Comparison of ENCODE assay signal across 8 mouse cellular contexts in the genomic region with DNA sequence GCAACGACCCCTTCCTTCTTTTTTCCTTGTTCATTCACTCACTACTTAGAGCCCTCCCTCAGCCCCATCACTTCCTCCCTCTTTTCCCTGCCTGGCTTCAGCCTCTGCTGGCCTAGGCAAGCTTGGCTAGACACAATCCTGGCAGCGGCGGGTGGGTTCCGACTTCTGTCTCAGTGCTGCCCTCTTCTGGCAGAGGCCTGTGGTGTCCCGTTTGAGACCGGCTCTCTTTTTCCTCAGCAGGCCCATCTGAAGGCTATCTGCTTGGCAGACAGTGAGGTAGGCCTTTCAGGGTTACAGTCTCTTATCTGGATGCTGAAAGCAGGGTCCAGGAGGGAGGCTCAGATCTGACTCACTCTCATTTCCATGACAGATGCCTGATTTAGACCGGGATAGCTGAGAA. TPM values are rescaled to one million over a fixed set of nuclear protein-coding genes. Genes with fewer than 3 reads are reported as not detected.
A peak's percentile ranks its signal among the peaks of the same experiment; 100 is the strongest.
DNase-seq lines count a peak whose midpoint lies in the region; ATAC-seq and TF ChIP-seq lines count a peak whose summit lies in the region.

No protein-coding gene starts in this region.

- no peak overlapping the region for H3K9ac ChIP-seq in kidney, embryonic 16.5 days (replicated peaks; ENCODE audit: low read length)
- no peak overlapping the region for H3K9ac ChIP-seq in liver, adult 2 months (ENCODE audit: low read depth, low read length)

- no peak overlapping the region for H3K27ac ChIP-seq in kidney, embryonic 16.5 days (ENCODE audit: low read length)
- no peak overlapping the region for H3K27ac ChIP-seq in liver, adult 2 months (replicated peaks; ENCODE audit: insufficient read depth, low read depth, low read length)

- peak; percentile 91 for ATAC-seq in granulocyte monocyte progenitor cell, adult 5-6 weeks (replicated peaks; ENCODE audit: poor library complexity, severe bottlenecking)
- ATAC-seq in kidney, embryonic 16.5 days (ENCODE audit: low FRiP score, low TSS enrichment) = peak; percentile 65; the same call in 1 of the 2 replicates

- DNase-seq in 416B (ENCODE audit: low read depth) = peak; percentile 66
- DNase-seq in adrenal gland, postnatal 10 days = peak; percentile 93
- DNase-seq in embryo, embryonic 9.5 days (ENCODE audit: extremely low spot score) = peak; percentile 78
- peak; percentile 45 for DNase-seq in liver, adult 2 months (ENCODE audit: extremely low read depth, low read depth, low spot score)
- peak; percentile 36 to 61 for DNase-seq in natural killer cell, adult 2 months (ENCODE audit: low spot score in 2 of 2)
- DNase-seq in spleen, postnatal 4 days (ENCODE audit: low spot score in 2 of 2) = peak; percentile 75 to 91

- no peak for TF ChIP-seq POLR2A in liver, adult 2 months (IDR thresholded peaks at IDR 0.05; ENCODE audit: extremely low read depth, insufficient read depth, low read length)

- 10% methylated on average over 7 of the region's 7 CpGs for whole genome bisulfite sequencing in kidney, embryonic 16.5 days
- WGBS in liver, adult 2 months = 13% methylated on average over 7 of the region's 7 CpGs

- H3K4me2 ChIP-seq in kidney, embryonic 16.5 days (replicated peaks; ENCODE audit: low read depth, low read length) = no peak overlapping the region

- H3K4me1 ChIP-seq in kidney, embryonic 16.5 days (ENCODE audit: insufficient read depth, low read length) = no peaks in the 10 kb centered on the region
- H3K4me1 ChIP-seq in liver, adult 2 months (ENCODE audit: control insufficient read depth, insufficient read depth, low read length) = no peaks in the 10 kb centered on the region

- H3K4me3 ChIP-seq in kidney, embryonic 16.5 days (ENCODE audit: low read length) = no peak overlapping the region
- no peak overlapping the region for H3K4me3 ChIP-seq in liver, adult 2 months (ENCODE audit: insufficient read depth, low read depth, low read length)

- no peaks in the 10 kb centered on the region for H3K9me3 ChIP-seq in kidney, embryonic 16.5 days (ENCODE audit: low read length)

- TF ChIP-seq CTCF in liver, adult 2 months (IDR thresholded peaks at IDR 0.05; ENCODE audit: low read depth, low read length) = peak; percentile 83

- no peaks in the 10 kb centered on the region for H3K27me3 ChIP-seq in kidney, embryonic 16.5 days (ENCODE audit: insufficient read depth, low read length)
- no peaks in the 10 kb centered on the region for H3K27me3 ChIP-seq in liver, adult 2 months (ENCODE audit: control insufficient read depth, insufficient read depth, low read length)

- no peaks in the 10 kb centered on the region for H3K36me3 ChIP-seq in kidney, embryonic 16.5 days (ENCODE audit: insufficient read depth, low read length)
- no peaks in the 10 kb centered on the region for H3K36me3 ChIP-seq in liver, adult 2 months (ENCODE audit: control insufficient read depth, insufficient read depth, low read length)

- H3K79me2 ChIP-seq in liver, adult 2 months (ENCODE audit: control insufficient read depth, insufficient read depth, low read length) = no peaks in the 10 kb centered on the region

RNA-seq across cellular contexts. Expression of a gene that starts 26.2 kb away (rescaled TPM):
- total RNA-seq in adrenal gland, postnatal 10 days (2021) = 10 to 100 TPM; 71.6 to 86.0 TPM
- 38.0 and 71.5 TPM in 2 replicates for total RNA-seq in granulocyte monocyte progenitor cell, adult 5-6 weeks (2014; fragmentation: Nextera tagmentation)
- total RNA-seq in granulocyte monocyte progenitor cell, adult 5-6 weeks (2017) = 65.8 and 70.9 TPM in 2 replicates
- 252 and 271 TPM in 2 replicates for polyA plus RNA-seq in kidney, embryonic 16.5 days (2015; fragmentation: Nextera tagmentation; extraction: Ambion mirVana)
- 37.8 and 39.1 TPM in 2 replicates for total RNA-seq in liver, adult 2 months (2014; rRNA removed)
- 22.4 and 22.7 TPM in 2 replicates for polyA plus RNA-seq in liver, adult 2 months (2012; rRNA removed)
